Mouse (Mus musculus) testis, postnatal 14 days (tissue): ENCODE results near the gene Mrap.

ENCODE experiments used
- DNase-seq: peaks from one replicate; pipeline ENCODE4 v3.0.0; 2021; ENCODE audit warnings: low spot score

The Mrap gene

DNA sequence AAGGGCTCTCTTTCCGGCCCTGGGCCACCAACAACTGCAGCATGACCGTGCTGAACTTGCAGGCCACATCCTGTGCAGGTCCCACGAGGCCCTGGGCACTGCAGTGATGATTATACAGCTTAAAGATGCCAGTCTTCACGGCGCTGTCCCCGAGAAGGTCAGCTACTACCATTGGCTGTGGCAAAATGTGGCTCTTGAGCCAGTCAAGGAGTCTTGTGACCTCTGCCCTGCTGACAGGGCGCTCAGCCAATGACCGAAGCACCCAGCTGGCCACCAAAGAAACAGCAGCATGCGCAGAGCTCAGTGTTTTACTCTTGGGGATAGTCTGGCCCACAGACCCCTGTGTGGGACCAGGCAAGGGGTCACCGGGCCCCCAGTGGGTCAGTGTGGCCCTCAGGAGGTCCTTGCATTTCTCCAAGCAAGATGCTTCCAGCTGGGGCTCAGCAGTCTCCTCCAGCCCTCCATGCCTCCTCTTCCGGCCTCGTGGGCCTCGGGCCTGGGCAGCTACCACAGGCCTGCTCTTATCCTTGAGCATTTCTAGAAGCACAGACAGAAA is 15.5 kb downstream of the Mrap start:
- DNase-seq: no peak

DNA sequence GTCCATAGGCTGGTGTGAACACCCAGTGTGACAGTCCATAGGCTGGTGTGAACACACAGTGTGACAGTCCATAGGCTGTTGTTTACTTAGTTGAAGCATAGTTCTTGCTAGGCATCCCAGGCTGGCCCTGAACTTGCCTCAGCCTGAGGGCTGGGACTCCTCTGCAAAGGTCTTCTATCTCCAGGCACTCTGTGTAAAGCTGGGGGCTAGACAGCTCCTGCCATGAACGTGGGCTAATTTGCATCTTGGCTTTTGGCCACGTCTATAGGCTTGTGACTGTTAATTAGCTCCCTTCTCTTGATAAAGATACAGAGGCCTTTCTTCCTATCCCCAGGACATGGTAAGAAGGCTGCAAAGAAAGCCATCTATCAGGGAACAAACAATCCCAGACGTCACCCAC is 21.3 kb downstream of the Mrap start:
- no peak for DNase-seq

DNA sequence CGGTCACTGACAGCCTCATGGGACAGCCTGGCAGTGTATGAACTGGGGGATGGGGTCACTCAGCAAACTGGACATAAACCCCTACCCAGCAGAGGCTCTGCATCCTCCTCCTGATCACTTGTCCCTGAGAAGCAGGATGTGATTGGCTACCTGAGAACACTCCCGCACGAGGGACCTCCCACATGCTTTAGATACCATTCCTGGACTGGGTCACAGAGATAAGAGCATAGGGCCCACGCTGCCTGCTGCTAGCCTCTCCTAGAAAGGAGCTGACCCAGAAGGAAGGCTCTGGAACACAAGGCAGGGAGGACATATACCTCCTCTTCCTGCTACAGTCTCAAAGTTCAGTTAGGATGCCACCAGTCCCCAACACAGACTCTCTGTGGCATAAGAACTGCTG is 22.5 kb downstream of the Mrap start:
- no peak for DNase-seq

DNA sequence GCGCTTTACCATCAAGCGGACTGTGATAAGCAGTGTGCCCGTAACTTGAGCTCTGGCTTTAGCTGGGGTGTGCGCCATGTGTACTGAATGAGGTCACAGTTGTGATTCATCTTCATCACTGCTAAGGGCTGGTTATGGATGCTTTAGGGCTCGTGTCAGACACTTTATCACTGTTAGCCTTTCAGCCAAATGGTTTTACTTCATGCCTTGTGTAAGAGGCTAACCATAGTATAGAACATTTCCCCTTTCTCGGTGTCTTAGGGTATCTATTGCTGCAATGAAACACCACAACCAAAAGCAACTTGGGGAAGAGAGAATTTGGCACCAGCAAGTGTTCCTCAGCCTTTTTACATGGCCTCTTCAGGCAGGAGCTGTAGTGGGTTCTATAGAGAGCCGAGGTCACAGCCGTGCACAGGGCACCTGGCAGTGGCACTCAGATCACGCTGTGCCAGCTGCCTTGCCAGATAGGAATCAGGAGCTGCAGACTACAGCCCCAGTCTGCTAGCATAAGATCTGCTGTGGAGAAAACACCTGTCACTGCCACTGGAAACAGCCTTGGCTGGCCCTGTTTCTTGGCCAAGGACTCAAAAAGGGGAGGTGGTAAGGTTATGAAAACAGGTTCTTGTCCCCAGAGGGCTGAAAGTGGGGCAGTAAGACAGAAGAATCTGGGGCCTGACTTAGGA is 27.3 kb downstream of the Mrap start:
- no peak for DNase-seq

DNA sequence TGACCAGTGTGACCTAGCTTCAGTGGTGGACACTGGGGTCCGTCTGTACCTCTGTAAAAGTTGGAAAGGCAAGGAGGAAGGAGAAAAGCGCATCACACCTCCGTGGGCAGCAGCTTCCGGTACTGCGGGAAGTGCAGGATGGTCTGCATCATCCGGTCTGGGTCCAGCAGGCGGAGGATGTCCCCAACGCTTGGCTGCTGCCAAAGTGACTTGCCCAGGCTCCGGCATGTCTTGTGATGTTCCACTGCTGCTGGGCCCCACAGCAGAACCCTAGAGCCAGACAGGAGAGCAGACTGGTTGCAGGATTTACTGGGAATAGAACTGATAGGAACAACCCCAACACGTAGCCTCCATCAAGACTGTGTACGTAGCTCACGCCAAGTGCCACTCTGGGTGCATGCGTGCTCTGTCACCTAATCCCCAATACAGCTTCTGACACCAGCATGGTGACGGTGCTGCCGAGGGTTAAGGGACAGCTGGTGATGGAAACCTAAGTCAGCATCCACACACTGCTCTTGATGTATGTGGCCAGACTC is 29.0 kb downstream of the Mrap start:
- DNase-seq: no peak

DNA sequence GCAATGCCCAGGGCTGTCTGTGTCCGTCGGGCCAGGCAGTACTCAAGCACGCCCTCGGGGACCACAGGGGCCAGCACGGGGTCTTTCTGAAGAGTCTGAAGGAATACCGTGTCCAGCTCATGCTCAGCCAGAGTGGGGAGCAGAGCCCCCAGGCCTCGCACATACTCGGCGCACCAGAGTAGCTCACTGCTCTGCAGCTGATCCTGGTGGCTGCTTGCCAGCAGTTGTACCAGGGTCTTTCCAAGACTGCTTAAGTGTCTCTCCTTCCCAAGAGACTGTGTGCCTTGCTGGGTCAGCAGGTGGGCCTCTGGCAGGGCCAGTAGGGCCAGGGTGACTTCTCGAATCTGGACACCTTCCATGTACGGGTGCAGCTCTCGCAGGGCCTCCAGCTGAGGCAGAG is 36.2 kb downstream of the Mrap start:
- DNase-seq: no peak

DNA sequence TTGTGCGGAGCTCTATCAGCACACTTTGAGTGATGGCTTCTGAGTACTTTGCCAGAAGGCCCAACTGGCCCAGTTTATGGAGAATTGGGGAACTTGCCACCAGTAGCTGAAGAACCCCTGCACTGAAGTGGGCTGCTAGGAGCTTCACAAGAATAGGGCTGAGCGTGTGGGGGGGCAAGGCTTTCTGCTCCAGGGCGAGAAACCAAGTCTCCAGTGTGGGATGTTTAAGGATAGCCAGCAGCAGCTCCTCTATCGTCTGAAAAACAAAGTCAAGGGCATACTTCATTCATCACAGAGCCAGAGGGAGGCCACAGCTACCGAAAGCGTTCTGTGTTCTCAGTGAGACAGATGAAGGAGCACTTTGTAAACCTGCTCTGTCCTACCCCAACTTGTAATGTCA is 36.6 kb downstream of the Mrap start:
- DNase-seq: no peak

DNA sequence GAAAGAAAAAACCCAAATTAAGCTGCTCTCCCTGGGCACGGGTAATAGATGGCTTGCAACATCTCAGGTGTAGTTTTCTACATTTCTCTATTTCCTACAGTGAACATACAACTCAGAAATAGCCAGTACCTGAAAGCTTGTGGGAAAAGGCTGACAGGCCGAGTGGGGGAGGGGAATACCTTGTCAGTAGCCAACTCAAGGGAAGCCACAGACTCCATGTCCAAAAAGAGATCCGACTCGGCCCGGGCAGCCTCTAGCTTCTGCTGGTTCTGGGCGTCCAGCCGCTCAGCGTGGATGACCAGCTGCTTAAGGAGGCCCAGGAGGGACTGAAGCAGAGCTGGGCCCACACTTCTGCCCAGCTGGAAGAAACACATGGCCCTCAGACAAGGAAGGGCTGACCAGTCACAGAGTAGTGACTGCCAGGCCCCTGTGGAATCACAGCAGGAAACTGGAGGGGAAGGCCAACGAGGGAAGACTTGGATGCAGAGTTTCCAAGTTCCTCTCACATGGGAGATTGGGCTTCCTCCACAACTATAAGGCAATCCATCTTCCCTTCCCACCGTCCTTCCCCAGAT is 38.0 kb downstream of the Mrap start:
- DNase-seq: no peak

DNA sequence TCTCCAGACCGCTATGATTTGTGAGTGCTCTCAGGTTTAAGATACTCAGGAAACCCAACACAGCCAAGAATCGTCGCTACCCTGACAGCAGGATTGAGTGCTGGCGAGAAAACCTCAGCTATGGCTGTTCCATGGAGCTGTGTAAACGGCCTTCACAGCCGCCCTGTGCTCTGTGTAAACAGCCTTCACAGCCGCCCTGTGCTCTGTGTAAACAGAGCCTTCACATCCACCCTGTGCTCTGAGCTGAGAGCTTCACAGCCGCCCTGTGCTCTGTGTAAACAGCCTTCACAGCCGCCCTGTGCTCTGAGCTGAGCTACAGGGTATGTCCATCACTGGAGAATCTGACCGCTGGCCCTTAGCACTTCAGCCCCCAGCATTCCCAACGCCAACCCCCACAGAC is 41.8 kb downstream of the Mrap start:
- no peak for DNase-seq

DNA sequence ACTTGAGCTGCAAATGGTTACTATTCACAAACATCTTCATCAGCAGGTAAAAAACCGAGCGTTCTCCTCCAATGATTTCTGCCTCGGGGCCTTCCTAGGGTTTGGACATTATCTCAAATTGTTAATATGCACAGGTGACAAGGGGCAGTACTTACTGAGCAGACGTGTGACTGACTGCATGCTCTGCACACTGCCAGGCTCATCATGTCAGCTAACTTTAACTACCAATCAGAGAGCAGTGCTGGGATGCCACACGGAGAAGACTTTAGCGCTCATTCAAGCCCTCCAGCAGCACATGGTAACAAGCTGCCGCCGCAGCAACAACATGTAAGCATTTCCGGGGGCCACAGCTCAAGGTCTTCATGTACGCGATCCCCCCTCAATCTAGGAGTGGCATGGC is 45.3 kb downstream of the Mrap start:
- DNase-seq: no peak

DNA sequence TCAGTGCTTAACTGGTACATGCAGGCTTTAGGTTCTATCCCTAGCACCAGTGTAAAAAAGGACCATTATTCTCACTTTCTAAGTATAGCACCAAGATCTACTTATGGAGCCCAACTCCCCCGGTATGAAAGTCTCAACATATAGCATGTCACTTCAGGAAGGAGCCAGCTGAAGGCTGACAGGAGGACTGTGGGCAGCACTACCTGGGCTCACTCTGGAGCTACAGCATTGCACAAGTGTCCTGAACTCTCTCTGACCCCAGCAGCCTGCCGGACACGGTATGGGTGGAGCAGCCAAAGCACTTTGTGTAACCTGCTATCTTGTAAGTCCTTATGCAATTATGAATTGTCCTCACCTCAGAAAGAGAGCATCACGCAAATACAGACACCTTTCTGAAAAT is 47.2 kb downstream of the Mrap start:
- DNase-seq: no peak

DNA sequence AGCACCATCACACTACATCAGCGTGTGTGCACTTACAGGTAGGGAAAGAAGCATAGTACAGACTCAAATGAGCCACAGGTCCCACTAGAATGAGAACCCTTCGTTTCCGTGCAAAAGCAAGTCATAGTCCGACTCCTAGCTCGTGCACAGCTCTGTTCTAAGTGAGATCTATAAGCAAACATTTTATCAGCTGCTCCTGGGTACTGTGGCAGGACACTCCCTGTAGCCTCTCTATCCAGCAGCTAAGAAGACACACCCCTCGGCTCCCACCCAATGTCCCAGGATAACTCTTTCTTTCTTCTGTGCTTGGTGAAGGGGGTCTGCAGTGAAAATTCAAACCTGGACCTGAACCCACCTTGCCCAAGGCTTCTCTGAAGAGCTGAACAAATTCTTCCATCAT is 50.6 kb downstream of the Mrap start:
- DNase-seq: no peak

DNA sequence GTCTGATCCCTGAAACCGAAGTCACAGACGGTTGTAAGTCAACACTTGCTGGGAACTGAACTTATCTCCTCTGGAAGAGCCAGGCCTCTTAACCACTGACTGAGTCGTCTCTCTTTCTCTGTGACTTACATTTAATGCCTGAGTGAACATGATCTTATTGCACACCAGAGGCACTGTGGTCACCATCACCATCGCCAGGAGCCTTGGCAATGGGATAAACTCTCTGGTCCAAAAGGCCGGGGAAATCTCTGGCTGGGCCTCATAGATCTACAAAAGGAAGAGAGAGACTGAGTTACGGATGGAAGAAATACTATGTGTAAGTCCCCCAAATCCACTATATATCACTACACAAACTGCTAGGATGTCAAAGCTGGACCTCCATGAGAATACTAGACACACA is 52.9 kb downstream of the Mrap start:
- no peak for DNase-seq

DNA sequence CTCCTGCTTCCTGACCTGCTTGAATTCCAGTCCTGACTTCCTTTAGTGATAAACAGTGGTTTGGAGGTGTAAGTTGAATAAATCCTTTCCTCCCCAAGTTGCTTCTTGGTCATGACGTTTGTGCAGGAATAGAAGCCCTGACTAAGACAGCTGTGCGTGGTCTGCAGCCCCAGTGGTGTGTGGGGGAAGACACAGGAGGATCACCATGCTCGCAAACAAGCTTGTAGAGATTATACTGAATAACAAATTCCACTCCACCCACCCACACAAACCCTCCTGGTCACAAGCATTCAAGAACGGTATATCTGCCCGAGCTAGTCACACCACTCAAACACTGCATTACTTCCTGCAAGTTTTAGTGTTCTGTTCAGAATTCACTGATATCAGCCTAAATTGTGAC is 54.1 kb downstream of the Mrap start:
- DNase-seq: no peak

DNA sequence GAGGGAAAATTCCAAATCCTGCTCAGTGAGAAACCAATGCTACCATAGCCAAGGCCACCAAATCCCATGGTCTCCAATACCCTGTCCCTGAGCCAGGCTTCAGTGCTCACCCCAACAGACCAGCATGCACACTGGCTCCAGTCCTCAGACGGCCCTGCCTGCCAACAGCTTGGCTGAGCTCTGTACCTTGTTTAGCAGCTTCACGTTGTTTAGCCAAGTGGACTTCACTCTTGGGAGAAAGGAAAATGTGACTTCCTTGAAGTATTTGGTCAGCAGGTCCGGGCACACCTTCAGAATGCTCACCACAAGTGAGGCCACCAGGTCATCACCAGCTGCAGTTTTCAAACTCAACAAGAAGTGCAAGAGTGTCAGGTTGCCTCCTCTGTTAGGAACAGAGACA is 54.5 kb downstream of the Mrap start:
- DNase-seq: no peak

DNA sequence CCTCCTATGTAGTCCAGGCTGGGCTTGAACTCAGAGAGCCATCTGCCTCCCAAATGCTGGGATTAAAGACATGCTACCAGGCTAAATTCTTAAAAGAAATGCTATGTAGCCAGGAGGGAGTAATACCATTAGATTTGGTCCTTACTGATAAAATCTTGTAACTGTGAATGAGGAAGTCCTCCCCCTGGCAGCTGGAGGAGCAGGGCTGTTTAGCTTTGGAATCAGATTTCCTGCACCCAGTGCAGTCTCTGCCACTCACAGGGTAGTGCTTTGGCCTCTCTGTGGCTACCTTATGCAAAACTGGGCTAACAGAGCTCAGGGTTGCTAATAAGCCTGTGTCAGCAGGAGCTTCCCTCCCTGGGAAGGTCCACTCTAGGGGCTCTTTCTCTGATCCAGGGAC is 56.7 kb downstream of the Mrap start:
- DNase-seq: no peak

DNA sequence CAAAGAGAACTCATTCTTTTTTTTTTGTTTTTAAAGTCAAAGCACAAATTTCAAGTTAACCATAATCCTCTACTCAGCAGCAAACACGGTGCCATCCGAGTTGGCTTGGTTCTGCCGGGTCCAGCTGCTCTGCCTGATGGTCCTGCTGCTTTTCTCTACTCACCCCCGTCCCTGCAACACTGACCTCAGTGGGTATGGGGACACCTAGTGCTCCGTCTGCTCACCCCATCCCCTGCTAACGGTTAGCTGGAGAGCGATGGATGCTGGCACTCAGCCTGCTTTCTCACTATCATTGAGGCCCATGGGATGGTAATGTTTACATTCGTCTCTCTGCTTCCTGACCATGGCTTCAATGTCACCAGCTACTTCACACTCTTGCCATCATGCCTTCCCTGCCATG is 60.4 kb downstream of the Mrap start:
- DNase-seq: no peak

DNA sequence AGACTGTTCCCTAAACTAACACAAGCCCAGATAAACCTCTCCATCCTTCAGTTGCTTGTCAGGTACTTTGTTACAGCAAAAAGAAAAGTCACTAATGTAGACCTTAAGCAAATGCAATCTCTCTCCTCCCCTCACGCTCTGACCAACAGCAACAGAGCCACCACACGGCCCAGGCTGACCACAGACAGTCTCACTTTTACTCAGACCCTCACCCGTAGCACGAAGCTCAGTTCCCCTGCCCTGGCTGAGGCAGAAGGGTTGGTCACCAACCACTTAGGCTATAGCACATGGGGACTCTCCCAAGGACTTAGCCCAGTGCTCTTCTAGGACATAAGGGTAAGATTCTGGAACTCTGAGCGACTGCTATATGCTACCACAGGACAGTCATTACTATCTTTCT is 60.8 kb downstream of the Mrap start:
- no peak for DNase-seq
